Mouse (Mus musculus) intestine, postnatal 0 days (tissue): ENCODE data around the gene Ank2. TPM values are rescaled to one million over a fixed set of nuclear protein-coding genes. Genes with fewer than 3 reads are reported as not detected.

Experiments used
- ATAC-seq: fragments of 200-750 bp; cut with Nextera tagmentation; 2 replicates; pipeline ENCODE4 v1.8.0; 2017; ENCODE audit warnings: mild to moderate bottlenecking, moderate TSS enrichment, moderate library complexity
- H3K27ac ChIP-seq: fragments of 300-500 bp; sonication (generic); 2 replicates; pipeline ENCODE4 v1.5.1; 2014; ENCODE audit warnings: mild to moderate bottlenecking, low read depth, low read length, moderate library complexity
- H3K27me3 ChIP-seq: fragments of 300-500 bp; sonication (generic); replicated peaks from 2 replicates; pipeline ENCODE4 v1.6.1; 2014; ENCODE audit warnings: low read length, mixed read lengths; ENCODE audit not compliant: control insufficient read depth, insufficient read depth
- H3K36me3 ChIP-seq: fragments of 300-500 bp; sonication (generic); 2 replicates; pipeline ENCODE4 v1.6.1; 2014; ENCODE audit warnings: mild to moderate bottlenecking, moderate library complexity; ENCODE audit not compliant: control insufficient read depth, insufficient read depth
- H3K4me1 ChIP-seq: fragments of 300-500 bp; sonication (generic); replicated peaks from 2 replicates; pipeline ENCODE4 v1.6.1; 2014; ENCODE audit warnings: antibody characterized with exemption, low read length, mixed read lengths; ENCODE audit not compliant: control insufficient read depth, insufficient read depth
- H3K4me2 ChIP-seq: fragments of 300-500 bp; sonication (generic); replicated peaks from 2 replicates; pipeline ENCODE4 v1.6.1; 2014; ENCODE audit warnings: low read depth, mild to moderate bottlenecking, moderate library complexity
- H3K4me3 ChIP-seq: fragments of 300-500 bp; sonication (generic); 2 replicates; pipeline ENCODE4 v1.5.1; 2014; ENCODE audit warnings: low read depth, low read length
- H3K9ac ChIP-seq: fragments of 300-500 bp; sonication (generic); 2 replicates; pipeline ENCODE4 v1.6.1; 2014; ENCODE audit warnings: mild to moderate bottlenecking, low read depth, low read length
- H3K9me3 ChIP-seq: fragments of 300-500 bp; sonication (generic); 2 replicates; pipeline ENCODE4 v1.6.1; 2016; ENCODE audit warnings: mixed run types; ENCODE audit not compliant: control insufficient read depth
- CTCF ChIP-seq: sonication (generic); IDR thresholded peaks from 2 replicates; pipeline ENCODE4 v1.5.1; 2016; ENCODE audit warnings: low read depth, mild to moderate bottlenecking, control low read depth, antibody characterized with exemption, moderate library complexity
- WGBS: fragments of 180-500 bp; shearing (Covaris S2); extraction: QIAGEN DNeasy Blood & Tissue Kit; methylation state at CpG from one replicate; pipeline ENCODE4 v1.1.7; 2014; 5-methylcytosine and 5-hydroxymethylcytosine counted together
- polyA plus RNA-seq: library from polyadenylated mRNA; unstranded; fragments of >200 nt; fragmentation: Nextera tagmentation; extraction: Ambion mirVana; gene quantifications from 2 replicates; pipeline ENCODE4 v1.2.1, GENCODE M21; 2015

Ank2 gene
- polyA plus RNA-seq, 1 experiment from 2014 or later = 9.0 TPM

- no peak for TF ChIP-seq CTCF
- H3K36me3 ChIP-seq = no peaks in the 10 kb centered on the region
- H3K9me3 ChIP-seq = no peaks in the 10 kb centered on the region
- no peak overlapping the region for H3K4me3 ChIP-seq
- no peak overlapping the region for H3K4me2 ChIP-seq
- ATAC-seq = no peak
- 83% methylated on average over 6 of the region's 6 CpGs for WGBS
- H3K4me1 ChIP-seq = no peaks in the 10 kb centered on the region
- no peaks in the 10 kb centered on the region for H3K27me3 ChIP-seq
- no peak overlapping the region for H3K27ac ChIP-seq
- H3K9ac ChIP-seq = no peak overlapping the region
Observed at GRCm38 (mm10) chr3:127374190-127374710, 124.9 kb downstream of the Ank2 start.

DNA sequence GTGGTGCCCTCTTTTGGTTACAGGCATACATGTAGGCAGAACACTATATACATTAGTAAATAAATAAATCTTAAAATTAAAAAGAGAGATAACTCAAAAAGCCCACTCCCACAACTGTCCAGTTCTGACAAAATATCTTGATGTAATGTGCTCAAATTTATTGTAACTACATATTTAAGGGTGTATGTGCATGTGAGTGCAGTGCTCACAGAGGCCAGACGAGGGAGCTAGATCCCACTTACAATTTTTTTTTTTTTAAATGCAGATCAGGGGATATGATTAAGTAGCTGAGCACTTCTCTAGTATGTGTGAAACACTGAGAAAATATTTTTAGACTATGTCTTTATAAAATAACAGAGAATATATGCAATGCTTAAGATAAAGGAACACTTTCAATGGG lies 127.4 kb downstream of the Ank2 start:
- Histone ChIP-seq H3K4me3 (no peak overlapping the region), H3K4me2 (no peak overlapping the region), H3K9me3 (no peaks in the 10 kb centered on the region), H3K36me3 (no peaks in the 10 kb centered on the region), H3K27me3 (no peaks in the 10 kb centered on the region), H3K4me1 (no peaks in the 10 kb centered on the region), H3K9ac (no peak overlapping the region), H3K27ac (no peak overlapping the region)
- 91% methylated on average over 1 of the region's 1 CpGs for WGBS
- no peak for ATAC-seq
- TF ChIP-seq CTCF = no peak

DNA sequence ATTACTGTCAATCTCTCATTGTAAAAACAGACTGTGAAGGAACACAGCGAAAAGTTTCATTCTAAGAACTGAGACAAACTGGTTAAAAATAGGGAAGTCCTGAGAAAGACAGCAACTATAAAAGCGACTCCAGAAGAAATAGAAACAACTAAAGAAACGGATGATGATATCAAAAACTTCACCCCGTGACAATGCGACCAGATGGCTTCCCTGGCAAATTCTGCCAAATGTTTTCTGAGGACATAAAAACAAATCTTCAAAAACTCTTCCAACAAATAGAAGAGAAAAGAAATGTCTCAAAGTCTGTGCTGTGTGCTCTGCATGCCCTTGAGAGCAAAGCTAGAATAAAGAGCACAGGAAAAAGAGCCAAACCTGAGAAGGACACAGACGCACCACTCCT lies 129.6 kb downstream of the Ank2 start:
- no peak overlapping the region for H3K4me3 ChIP-seq
- no peaks in the 10 kb centered on the region for H3K4me1 ChIP-seq
- WGBS = 86% methylated on average over 6 of the region's 6 CpGs
- TF ChIP-seq CTCF = no peak
- no peaks in the 10 kb centered on the region for H3K9me3 ChIP-seq
- no peak overlapping the region for H3K4me2 ChIP-seq
- H3K9ac ChIP-seq = no peak overlapping the region
- H3K36me3 ChIP-seq = no peaks in the 10 kb centered on the region
- no peak for ATAC-seq
- no peak overlapping the region for H3K27ac ChIP-seq
- no peaks in the 10 kb centered on the region for H3K27me3 ChIP-seq

- no peaks in the 10 kb centered on the region for H3K36me3 ChIP-seq
- H3K27ac ChIP-seq = no peak overlapping the region
- no peak overlapping the region for H3K4me2 ChIP-seq
- no peak overlapping the region for H3K9ac ChIP-seq
- no peak for ATAC-seq
- H3K4me1 ChIP-seq = no peaks in the 10 kb centered on the region
- no peaks in the 10 kb centered on the region for H3K9me3 ChIP-seq
- H3K27me3 ChIP-seq = no peaks in the 10 kb centered on the region
- WGBS = 88% methylated on average over 4 of the region's 4 CpGs
- TF ChIP-seq CTCF = no peak
- no peak overlapping the region for H3K4me3 ChIP-seq
Observed at GRCm38 (mm10) chr3:127367450-127367849, 131.7 kb downstream of the Ank2 start.

- no peak overlapping the region for H3K27ac ChIP-seq
- WGBS = 93% methylated on average over 15 of the region's 15 CpGs
- no peak for TF ChIP-seq CTCF
- no peak for ATAC-seq
- H3K4me1 ChIP-seq = no peaks in the 10 kb centered on the region
- H3K4me3 ChIP-seq = no peak overlapping the region
- no peaks in the 10 kb centered on the region for H3K36me3 ChIP-seq
- no peak overlapping the region for H3K9ac ChIP-seq
- H3K9me3 ChIP-seq = no peaks in the 10 kb centered on the region
- no peaks in the 10 kb centered on the region for H3K27me3 ChIP-seq
- H3K4me2 ChIP-seq = no peak overlapping the region
Observed at GRCm38 (mm10) chr3:127363512-127363911, 135.6 kb downstream of the Ank2 start.

DNA sequence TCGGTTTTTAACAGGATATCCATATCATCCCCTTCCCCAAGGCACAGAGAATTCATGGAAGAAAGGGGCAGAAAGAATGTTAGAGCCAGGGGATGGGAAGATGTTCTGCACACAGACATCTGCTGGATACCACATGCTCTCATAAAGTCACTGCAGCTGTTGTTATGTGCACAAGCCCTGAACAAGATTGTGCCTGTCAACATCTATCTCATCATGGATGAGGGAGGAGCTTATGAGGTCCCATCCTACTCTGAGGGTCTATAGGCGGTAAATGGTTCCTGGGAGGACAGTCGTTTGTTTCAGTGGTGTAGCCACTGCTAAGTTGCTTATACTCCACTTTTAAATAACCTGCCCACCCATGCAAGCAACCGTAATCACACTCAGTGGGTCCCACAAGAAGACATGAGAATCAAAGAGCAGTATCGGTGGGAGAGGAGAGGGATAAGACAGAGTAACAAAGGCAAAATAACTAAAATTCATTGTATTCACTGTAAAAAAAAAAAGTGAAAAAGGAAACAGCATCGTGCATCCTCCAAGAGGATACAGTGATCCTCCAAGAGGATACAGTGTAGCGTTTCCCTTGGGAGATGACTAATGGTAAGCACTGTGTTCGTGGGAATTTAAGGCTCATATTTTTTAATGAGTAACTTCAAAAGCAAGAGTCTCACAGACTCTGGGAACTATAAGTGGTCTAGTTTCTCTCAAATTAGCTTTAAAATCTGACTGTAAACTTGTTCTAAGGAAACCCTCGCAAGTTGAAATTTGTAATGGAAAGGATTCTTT lies 136.3 kb downstream of the Ank2 start:
- ATAC-seq = no peak

More for the DNA sequence above, 136.3 kb downstream of the Ank2 start:
- Histone ChIP-seq H3K4me1 (no peaks in the 10 kb centered on the region), H3K4me2 (no peak overlapping the region), H3K9me3 (no peaks in the 10 kb centered on the region), H3K36me3 (no peaks in the 10 kb centered on the region), H3K9ac (no peak overlapping the region), H3K27me3 (no peaks in the 10 kb centered on the region), H3K27ac (no peak overlapping the region), H3K4me3 (no peak overlapping the region)
- WGBS = 84% methylated on average over 9 of the region's 9 CpGs
- no peak for TF ChIP-seq CTCF
